Mouse (Mus musculus) kidney, postnatal 0 days (tissue): Measurements from ENCODE around the gene Pnma1. TPM values are rescaled to one million over a fixed set of nuclear protein-coding genes. Genes with fewer than 3 reads are reported as not detected.

Source experiments
- ATAC-seq: fragments of 200-750 bp; cut with Nextera tagmentation; replicated peaks from 2 replicates; pipeline ENCODE4 v1.8.0; 2017; ENCODE audit warnings: low read depth, moderate number of reproducible peaks, moderate TSS enrichment, moderate library complexity; ENCODE audit not compliant: low FRiP score
- DNase-seq: peaks from one replicate; pipeline ENCODE4 v3.0.0-alpha.2; 2016; ENCODE audit warnings: low spot score
- H3K27ac ChIP-seq: fragments of 300-500 bp; sonication (generic); 2 replicates; pipeline ENCODE4 v1.5.1; 2014; ENCODE audit warnings: mild to moderate bottlenecking
- H3K27me3 ChIP-seq: fragments of 300-500 bp; sonication (generic); 2 replicates; pipeline ENCODE4 v1.6.1; 2014; ENCODE audit warnings: low read length, mixed read lengths; ENCODE audit not compliant: insufficient read depth
- H3K36me3 ChIP-seq: fragments of 300-500 bp; sonication (generic); 2 replicates; pipeline ENCODE4 v1.6.1; 2014; ENCODE audit warnings: low read length, mixed read lengths; ENCODE audit not compliant: insufficient read depth
- H3K4me1 ChIP-seq: fragments of 300-500 bp; sonication (generic); replicated peaks from 2 replicates; pipeline ENCODE4 v1.6.1; 2014; ENCODE audit warnings: antibody characterized with exemption, low read length, mixed read lengths; ENCODE audit not compliant: insufficient read depth
- H3K4me2 ChIP-seq: fragments of 300-500 bp; sonication (generic); 2 replicates; pipeline ENCODE4 v1.6.1; 2014; ENCODE audit warnings: mild to moderate bottlenecking, low read length, moderate library complexity, mixed read lengths
- H3K4me3 ChIP-seq: fragments of 300-500 bp; sonication (generic); replicated peaks from 2 replicates; pipeline ENCODE4 v1.5.1; 2014; ENCODE audit warnings: low read depth, low read length
- H3K9ac ChIP-seq: fragments of 300-500 bp; sonication (generic); 2 replicates; pipeline ENCODE4 v1.6.1; 2014; ENCODE audit warnings: low read depth, low read length
- H3K9me3 ChIP-seq: fragments of 300-500 bp; sonication (generic); replicated peaks from 2 replicates; pipeline ENCODE4 v1.6.1; 2016; ENCODE audit warnings: low read length, inconsistent platforms, mixed read lengths
- CTCF ChIP-seq: IDR thresholded peaks from 2 replicates; pipeline ENCODE4 v1.5.1; 2016; ENCODE audit warnings: antibody characterized with exemption, low read depth, mild to moderate bottlenecking, moderate library complexity
- WGBS: fragments of 180-500 bp; shearing (Covaris S2); extraction: QIAGEN DNeasy Blood & Tissue Kit; methylation state at CpG from one replicate; pipeline ENCODE4 v1.1.7; 2014; 5-methylcytosine and 5-hydroxymethylcytosine counted together
- polyA plus RNA-seq: library from polyadenylated mRNA; unstranded; fragments of >200 nt; fragmentation: Nextera tagmentation; extraction: Ambion mirVana; gene quantifications from 2 replicates; pipeline ENCODE4 v1.2.1, GENCODE M21; 2015

Pnma1 gene
- polyA plus RNA-seq, 1 experiment from 2014 or later = 0.33 TPM

- ATAC-seq (no peak), DNase-seq (no peak)
- Histone ChIP-seq H3K27me3 (no peaks in the 10 kb centered on the region), H3K36me3 (no peaks in the 10 kb centered on the region), H3K27ac (no peak overlapping the region), H3K9me3 (no peaks in the 10 kb centered on the region), H3K4me1 (0 out of 2 replicates have a peak, but pooled peaks cover 7% of the 10 kb centered on the region), H3K4me3 (no peak overlapping the region), H3K9ac (no peak overlapping the region), H3K4me2 (no peak overlapping the region)
- 96% methylated on average over 5 of the region's 5 CpGs for WGBS
- no peak for TF ChIP-seq CTCF
Observed at GRCm38 (mm10) chr12:84119584-84119983, 28.7 kb downstream of the Pnma1 start.

DNA sequence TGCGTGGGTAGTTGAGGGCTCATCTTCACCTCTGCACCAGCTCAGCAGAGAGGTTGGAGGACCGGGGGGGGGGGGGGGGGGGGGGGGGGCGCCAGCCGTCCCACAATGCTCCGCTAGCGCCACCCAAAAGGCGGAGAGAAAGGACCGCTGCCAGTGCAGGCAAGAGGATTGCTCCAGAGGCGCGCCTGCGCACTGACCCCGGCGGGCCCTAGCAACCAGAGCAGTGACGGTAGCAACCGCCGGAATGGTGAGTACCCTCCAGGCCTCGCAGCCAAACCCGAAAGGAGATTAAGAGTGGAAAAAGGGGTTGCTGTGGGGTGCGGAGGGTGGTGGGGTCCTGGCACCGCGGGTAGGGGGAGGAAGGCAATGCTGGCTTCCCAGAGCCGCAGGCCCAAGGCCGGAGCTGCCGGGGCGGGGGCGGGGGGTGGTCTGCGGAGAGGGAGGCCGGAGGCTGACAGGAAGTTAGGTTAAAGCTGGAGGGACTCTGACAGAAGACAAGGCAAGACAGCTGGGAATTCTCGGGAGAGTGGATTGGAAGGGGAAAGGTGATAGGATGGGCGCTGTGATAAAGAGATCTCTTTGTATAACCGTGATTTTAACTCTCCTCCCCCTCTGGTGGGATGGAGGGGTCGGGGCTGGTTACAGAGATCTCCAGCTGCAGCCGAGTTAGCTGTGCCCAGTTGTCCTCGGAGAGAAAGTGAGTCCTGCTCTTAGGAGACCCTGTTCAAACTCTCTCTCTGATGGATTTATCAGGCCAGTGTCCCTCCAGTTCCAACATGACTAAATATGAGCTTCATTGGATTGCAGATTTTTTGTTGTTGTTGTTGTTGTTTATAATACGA is 33.9 kb downstream of the Pnma1 start, which contains the start of gene Dnal1:
Gene Dnal1, plus strand, starts transcription at position 214 of the 842 bp plus-strand sequence.
- peak; percentile 12; the same call in 1 of the 2 replicates for TF ChIP-seq CTCF
- H3K27me3 ChIP-seq = no peaks in the 10 kb centered on the region
- peak within 1 kb of the TSS; percentile 63 for H3K9ac ChIP-seq
- H3K4me2 ChIP-seq = peak within 1 kb of the TSS; percentile 86
- H3K36me3 ChIP-seq = no peaks in the 10 kb centered on the region
- H3K4me1 ChIP-seq = 0 out of 2 replicates have a peak, but pooled peaks cover 8% of the 10 kb centered on the region
- WGBS = 3% methylated on average over 31 of the region's 35 CpGs
- ATAC-seq = peak; percentile 94
- peak within 1 kb of the TSS; percentile 79 for H3K4me3 ChIP-seq
- H3K27ac ChIP-seq = no peak within 1 kb of the TSS
- DNase-seq = peak; percentile 96
- no peaks in the 10 kb centered on the region for H3K9me3 ChIP-seq

DNA sequence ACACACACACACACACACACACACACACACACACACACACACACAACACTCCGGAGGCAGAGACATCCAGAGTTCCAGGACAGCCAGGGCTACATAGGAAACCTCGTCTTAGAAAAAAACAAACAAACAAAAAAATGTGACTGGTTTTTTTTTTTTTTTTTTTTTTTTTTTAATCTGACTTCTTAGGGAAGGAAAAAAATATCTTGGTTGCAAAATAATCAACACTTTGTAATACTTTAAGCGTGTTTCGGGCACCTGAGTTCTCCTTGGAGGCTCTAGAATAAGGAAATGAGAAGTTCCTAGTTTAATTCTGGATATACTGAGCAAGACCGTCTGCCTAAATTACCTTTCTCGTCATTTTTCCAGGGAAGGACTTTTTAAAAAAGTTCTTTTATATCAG is 34.6 kb downstream of the Pnma1 start:
- Histone ChIP-seq H3K9me3 (no peaks in the 10 kb centered on the region), H3K9ac (no peak overlapping the region), H3K4me3 (peak overlapping the region; percentile 79), H3K4me1 (0 out of 2 replicates have a peak, but pooled peaks cover 8% of the 10 kb centered on the region), H3K27ac (no peak overlapping the region), H3K4me2 (peak overlapping the region; percentile 86), H3K27me3 (no peaks in the 10 kb centered on the region), H3K36me3 (no peaks in the 10 kb centered on the region)
- DNase-seq (no peak), ATAC-seq (no peak)
- 38% methylated on average over 6 of the region's 6 CpGs for WGBS
- TF ChIP-seq CTCF = no peak

DNA sequence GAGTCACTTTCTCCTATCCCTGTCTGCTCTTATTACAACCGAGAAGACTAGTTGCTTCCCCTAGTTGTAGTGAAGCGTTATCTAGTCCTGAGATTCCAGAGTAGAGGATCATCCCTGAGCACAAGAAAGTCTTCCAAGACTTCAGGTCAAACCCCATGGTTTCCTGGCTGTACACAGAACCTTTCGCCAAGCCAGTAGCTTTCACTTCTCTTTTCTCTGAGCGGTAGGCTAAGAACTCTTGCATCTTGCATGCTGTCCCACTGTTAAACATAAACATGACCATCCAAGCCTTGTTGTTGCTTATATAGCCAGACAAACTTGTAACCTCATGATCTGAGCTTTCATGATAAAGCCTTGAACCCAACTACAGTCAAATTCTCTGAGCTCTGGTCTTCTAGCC is 37.5 kb downstream of the Pnma1 start:
- WGBS = 88% methylated on average over 4 of the region's 4 CpGs
- no peak overlapping the region for H3K4me3 ChIP-seq
- no peak overlapping the region for H3K4me2 ChIP-seq
- H3K9me3 ChIP-seq = no peaks in the 10 kb centered on the region
- no peak overlapping the region for H3K9ac ChIP-seq
- H3K4me1 ChIP-seq = 0 out of 2 replicates have a peak, but pooled peaks cover 8% of the 10 kb centered on the region
- H3K36me3 ChIP-seq = no peaks in the 10 kb centered on the region
- DNase-seq (no peak), ATAC-seq (no peak)
- no peak for TF ChIP-seq CTCF
- H3K27me3 ChIP-seq = no peaks in the 10 kb centered on the region
- no peak overlapping the region for H3K27ac ChIP-seq

DNA sequence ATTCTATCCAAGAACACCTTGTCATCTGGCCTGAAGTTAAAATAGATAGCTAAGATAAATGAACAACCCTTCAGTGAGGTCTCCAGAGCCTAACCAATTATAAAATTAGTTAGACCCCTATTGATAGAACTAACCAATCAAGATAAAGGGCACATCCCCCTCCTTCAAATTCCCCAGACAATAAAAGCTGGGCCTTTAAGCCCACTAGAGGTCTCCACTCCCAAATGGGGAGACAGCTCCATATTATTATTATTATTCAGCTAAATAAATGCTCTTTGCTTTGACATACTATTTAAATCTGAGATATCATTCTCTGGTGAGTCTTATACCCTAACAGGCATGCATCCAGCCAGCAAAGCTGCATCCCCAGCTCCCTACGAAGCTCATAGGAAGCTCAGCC is 38.4 kb downstream of the Pnma1 start:
- Histone ChIP-seq H3K9ac (no peak overlapping the region), H3K27ac (no peak overlapping the region), H3K4me2 (no peak overlapping the region), H3K4me3 (no peak overlapping the region), H3K4me1 (0 out of 2 replicates have a peak, but pooled peaks cover 4% of the 10 kb centered on the region), H3K27me3 (no peaks in the 10 kb centered on the region), H3K36me3 (no peaks in the 10 kb centered on the region), H3K9me3 (no peaks in the 10 kb centered on the region)
- no peak for ATAC-seq
- TF ChIP-seq CTCF = peak; percentile 6; the same call in 1 of the 2 replicates
- 84% methylated on average over 1 of the region's 1 CpGs for WGBS
- DNase-seq = no peak

- WGBS = 76% methylated on average over 1 of the region's 1 CpGs
- no peak overlapping the region for H3K4me2 ChIP-seq
- H3K4me1 ChIP-seq = no peaks in the 10 kb centered on the region
- ATAC-seq (no peak), DNase-seq (no peak)
- no peak overlapping the region for H3K4me3 ChIP-seq
- no peaks in the 10 kb centered on the region for H3K27me3 ChIP-seq
- TF ChIP-seq CTCF = no peak
- H3K9me3 ChIP-seq = no peaks in the 10 kb centered on the region
- no peak overlapping the region for H3K27ac ChIP-seq
- no peaks in the 10 kb centered on the region for H3K36me3 ChIP-seq
- no peak overlapping the region for H3K9ac ChIP-seq
Observed at GRCm38 (mm10) chr12:84107692-84108091, 40.6 kb downstream of the Pnma1 start.
